Mouse (Mus musculus) skeletal muscle tissue, adult 2 months (tissue): ENCODE data around the gene Gabpa.

ENCODE experiments used
- DNase-seq: peaks from one replicate; pipeline ENCODE4 v3.0.0-alpha.2; 2012; ENCODE audit warnings: low read depth, low spot score

Gene Gabpa

GRCm38 (mm10) chr16:84834745-84835440 lies at the start of gene Gabpa:
Gabpa (plus strand) TSS chr16:84834925.
- peak; percentile 98 for DNase-seq

GRCm38 (mm10) chr16:84784966-84785365 lies 49.8 kb upstream of the Gabpa start:
- no peak for DNase-seq

GRCm38 (mm10) chr16:84790595-84791165 lies 44.0 kb upstream of the Gabpa start:
- DNase-seq, result no peak

- DNase-seq, result no peak
Observed at GRCm38 (mm10) chr16:84793401-84793800, 41.3 kb upstream of the Gabpa start.

GRCm38 (mm10) chr16:84795337-84795736 lies 39.4 kb upstream of the Gabpa start:
- no peak for DNase-seq

- no peak for DNase-seq
Observed at GRCm38 (mm10) chr16:84796678-84797077, 38.0 kb upstream of the Gabpa start.

- DNase-seq, result no peak
Observed at GRCm38 (mm10) chr16:84800038-84800437, 34.7 kb upstream of the Gabpa start.

- peak; percentile 51 for DNase-seq
Observed at GRCm38 (mm10) chr16:84802217-84802616, 32.5 kb upstream of the Gabpa start.

- DNase-seq, result no peak
Observed at GRCm38 (mm10) chr16:84804866-84805265, 29.9 kb upstream of the Gabpa start.

GRCm38 (mm10) chr16:84806175-84806574 lies 28.6 kb upstream of the Gabpa start:
- no peak for DNase-seq

- no peak for DNase-seq
Observed at GRCm38 (mm10) chr16:84807874-84808273, 26.9 kb upstream of the Gabpa start.

- DNase-seq, result no peak
Observed at GRCm38 (mm10) chr16:84810254-84810653, 24.5 kb upstream of the Gabpa start.

GRCm38 (mm10) chr16:84813852-84814251 lies 20.9 kb upstream of the Gabpa start:
- DNase-seq, result no peak

GRCm38 (mm10) chr16:84814511-84814910 lies 20.2 kb upstream of the Gabpa start:
- DNase-seq, result no peak

GRCm38 (mm10) chr16:84817423-84817822 lies 17.3 kb upstream of the Gabpa start:
- no peak for DNase-seq

- DNase-seq, result peak; percentile 64
Observed at GRCm38 (mm10) chr16:84825009-84825408, 9.7 kb upstream of the Gabpa start.

GRCm38 (mm10) chr16:84831696-84832095 lies 3.0 kb upstream of the Gabpa start:
- DNase-seq, result peak; percentile 32

GRCm38 (mm10) chr16:84832736-84833135 lies 2.0 kb upstream of the Gabpa start:
- DNase-seq, result peak; percentile 29

GRCm38 (mm10) chr16:84834344-84834743 lies 381 bp upstream of the Gabpa start:
- DNase-seq, result no peak

- peak; percentile 72 for DNase-seq
Observed at GRCm38 (mm10) chr16:84835441-84835822, 707 bp downstream of the Gabpa start, which contains the start of gene Atp5j. Atp5j (minus strand) TSS chr16:84835625.

- DNase-seq, result peak; percentile 86
Observed at GRCm38 (mm10) chr16:84835823-84836743, 1.4 kb downstream of the Gabpa start.

- no peak for DNase-seq
Observed at GRCm38 (mm10) chr16:84838576-84838975, 3.9 kb downstream of the Gabpa start.
